In the genomic region with DNA sequence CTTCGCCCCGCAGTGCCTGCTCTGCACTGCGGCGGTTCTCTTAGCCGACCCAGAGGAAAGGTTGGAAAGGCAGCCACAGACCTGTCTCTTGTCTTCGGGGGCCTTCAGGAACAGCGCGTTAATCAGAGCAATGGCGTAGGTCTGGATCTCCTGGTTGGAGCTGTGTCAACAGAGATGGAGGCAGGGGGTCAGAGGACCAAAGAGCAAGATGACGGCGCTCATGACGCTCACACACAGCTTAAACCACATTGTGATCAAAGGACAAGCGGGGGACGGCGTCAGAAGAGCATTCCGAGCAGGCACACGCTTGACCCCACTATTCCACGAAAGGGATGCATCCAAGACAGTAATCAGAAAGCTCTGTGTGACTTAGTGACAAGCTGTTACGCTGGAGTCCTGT, we compare ENCODE assay signal across 14 mouse cellular contexts.
"Had no signal": no experiment of that assay in that cellular context is flagged by ENCODE, and none has a peak within 500 bp of the region (broad histone marks: within the 10 kb centered on the region; RNA-seq: fewer than 3 reads in every experiment).

No protein-coding gene starts in this region.

- H3K4me2 ChIP-seq: intestine, embryonic 15.5 days; midbrain, embryonic 12.5 days; midbrain, embryonic 15.5 days; neural tube, embryonic 12.5 days; neural tube, embryonic 15.5 days; stomach, embryonic 15.5 days had no signal

- H3K4me1 ChIP-seq: intestine, embryonic 15.5 days; neural tube, embryonic 12.5 days; stomach, embryonic 15.5 days had no signal

- H3K9ac ChIP-seq: intestine, embryonic 15.5 days; midbrain, embryonic 12.5 days; midbrain, embryonic 15.5 days; neural tube, embryonic 12.5 days; neural tube, embryonic 15.5 days; stomach, embryonic 15.5 days had no signal

- H3K4me3 ChIP-seq: intestine, embryonic 15.5 days; midbrain, embryonic 12.5 days; midbrain, embryonic 15.5 days; neural tube, embryonic 12.5 days; neural tube, embryonic 15.5 days; stomach, embryonic 15.5 days had no signal

- ATAC-seq: intestine, embryonic 15.5 days; midbrain, embryonic 15.5 days had no signal

- DNase-seq: kidney, adult 18-20 months; kidney, postnatal 10 days; lung, adult 2 months; right cerebral cortex, adult 18-20 months; right cerebral cortex, postnatal 14 days; right cerebral cortex, postnatal 4 days; thymus, postnatal 25 days had no signal

- H3K27ac ChIP-seq: intestine, embryonic 15.5 days; macrophage; midbrain, embryonic 12.5 days; midbrain, embryonic 15.5 days; neural tube, embryonic 12.5 days; neural tube, embryonic 15.5 days; stomach, embryonic 15.5 days had no signal

- H3K27me3 ChIP-seq: intestine, embryonic 15.5 days; midbrain, embryonic 15.5 days; neural tube, embryonic 12.5 days; neural tube, embryonic 15.5 days; stomach, embryonic 15.5 days had no signal

- H3K9me3 ChIP-seq: intestine, embryonic 15.5 days; midbrain, embryonic 12.5 days; midbrain, embryonic 15.5 days; neural tube, embryonic 12.5 days; neural tube, embryonic 15.5 days; stomach, embryonic 15.5 days had no signal
